Mouse (Mus musculus) cortical plate, adult 2 months (tissue): ENCODE results near the gene Nudt17.

Experiments used
- CTCF ChIP-seq: fragments of 200-500 bp; IDR thresholded peaks from 2 replicates; pipeline ENCODE4 v1.5.1; 2011; ENCODE audit warnings: mild to moderate bottlenecking, control low read depth, low read length; ENCODE audit not compliant: insufficient read depth; ENCODE audit errors: extremely low read depth
- POLR2A ChIP-seq: fragments of 200-500 bp; IDR thresholded peaks from 2 replicates; pipeline ENCODE4 v1.6.1; 2011; ENCODE audit warnings: mild to moderate bottlenecking, low read length, control low read depth; ENCODE audit not compliant: insufficient read depth; ENCODE audit errors: extremely low read depth

DNA sequence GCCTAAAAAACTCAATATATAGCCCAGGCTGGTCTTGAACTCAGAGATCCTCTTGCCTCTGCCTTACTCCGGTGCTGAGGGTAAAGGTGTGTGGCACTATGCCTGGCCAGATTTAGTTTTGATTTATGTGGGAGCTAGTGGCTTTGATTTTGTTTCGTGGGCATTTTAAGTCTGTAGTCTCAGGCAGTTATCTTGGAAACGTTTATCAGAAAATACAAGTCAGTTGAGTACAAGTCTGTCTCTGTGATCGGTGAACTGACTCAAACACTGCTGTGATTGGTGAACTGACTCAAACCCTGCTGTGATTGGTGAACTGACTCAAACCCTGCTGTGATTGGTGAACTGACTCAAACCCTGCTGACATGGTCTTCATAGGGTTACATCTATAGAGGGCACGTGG, 22.4 kb upstream of the Nudt17 start:
- TF ChIP-seq CTCF: no peak
- no peak for TF ChIP-seq POLR2A
